Mouse (Mus musculus) myocyte (in vitro differentiated cells): ENCODE results near the gene P2ry6. TPM values are rescaled to one million over a fixed set of nuclear protein-coding genes. Genes with fewer than 3 reads are reported as not detected.

Experiments used
- H3K27me3 ChIP-seq: one replicate; pipeline ENCODE4 v1.6.1; 2011; ENCODE audit not compliant: control insufficient read depth, insufficient read depth, insufficient read length
- H3K36me3 ChIP-seq: one replicate; pipeline ENCODE4 v1.6.1; 2011; ENCODE audit not compliant: control insufficient read depth, insufficient read depth
- H3K4me2 ChIP-seq: one replicate; pipeline ENCODE4 v1.6.1; 2011; ENCODE audit warnings: low read depth, control low read depth
- H3K4me3 ChIP-seq: one replicate; pipeline ENCODE4 v1.5.1; 2011; ENCODE audit warnings: mild to moderate bottlenecking, control low read depth, moderate library complexity
- H3K79me2 ChIP-seq: one replicate; pipeline ENCODE4 v1.6.1; 2011; ENCODE audit not compliant: control insufficient read depth, insufficient read depth
- H3ac ChIP-seq: one replicate; pipeline ENCODE4 v1.6.1; 2011; ENCODE audit not compliant: control insufficient read depth, insufficient read length
- CEBPB ChIP-seq: IDR thresholded peaks from 2 replicates; pipeline ENCODE4 v1.6.1; 2011; ENCODE audit warnings: mild to moderate bottlenecking, moderate library complexity; ENCODE audit not compliant: poor library complexity, insufficient read depth, severe bottlenecking
- E2F4 ChIP-seq: IDR thresholded peaks from one replicate; pipeline ENCODE4 v1.6.1; 2011; ENCODE audit warnings: mild to moderate bottlenecking, control low read depth, moderate library complexity; ENCODE audit not compliant: insufficient read depth
- MAX ChIP-seq: IDR thresholded peaks from one replicate; pipeline ENCODE4 v1.6.1; 2011; ENCODE audit warnings: low read depth, mild to moderate bottlenecking, control low read depth
- MYOD1 ChIP-seq, 3 experiments: IDR thresholded peaks; one replicate each; pipeline ENCODE4 v1.6.1; 2011; ENCODE audit warnings: control low read depth in 2 of 3, low read depth in 2 of 3, mild to moderate bottlenecking in 2 of 3, moderate library complexity in 1 of 3; ENCODE audit not compliant: insufficient read length in 2 of 3, control insufficient read depth in 1 of 3
- MYOG ChIP-seq, 3 experiments: IDR thresholded peaks; one replicate each; pipeline ENCODE4 v1.6.1; 2011; ENCODE audit warnings: control low read depth in 2 of 3, low read depth in 2 of 3, mild to moderate bottlenecking in 2 of 3; ENCODE audit not compliant: insufficient read length in 2 of 3, control insufficient read depth in 1 of 3, insufficient read depth in 1 of 3
- POLR2A ChIP-seq: IDR thresholded peaks from one replicate; pipeline ENCODE4 v1.6.1; 2011; ENCODE audit warnings: low read depth, mild to moderate bottlenecking, control low read depth, moderate library complexity; ENCODE audit not compliant: insufficient read length
- POLR2AphosphoS2 ChIP-seq: IDR thresholded peaks from one replicate; pipeline ENCODE4 v1.6.1; 2011; ENCODE audit warnings: low read depth, control low read depth; ENCODE audit not compliant: insufficient read length
- REST ChIP-seq: IDR thresholded peaks from one replicate; pipeline ENCODE4 v1.6.1; 2011; ENCODE audit warnings: mild to moderate bottlenecking, control low read depth, moderate library complexity; ENCODE audit not compliant: insufficient read depth, insufficient read length
- SRF ChIP-seq: IDR thresholded peaks from one replicate; pipeline ENCODE4 v1.6.1; 2011; ENCODE audit warnings: low read depth; ENCODE audit not compliant: control insufficient read depth, insufficient read length
- TCF12 ChIP-seq: IDR thresholded peaks from one replicate; pipeline ENCODE4 v1.6.1; 2011; ENCODE audit warnings: mild to moderate bottlenecking, control low read depth; ENCODE audit not compliant: poor library complexity, insufficient read depth, severe bottlenecking
- TCF3 ChIP-seq: IDR thresholded peaks from one replicate; pipeline ENCODE4 v1.6.1; 2011; ENCODE audit warnings: low read depth, control low read depth; ENCODE audit not compliant: insufficient read length
- USF1 ChIP-seq: IDR thresholded peaks from one replicate; pipeline ENCODE4 v1.6.1; 2011; ENCODE audit warnings: low read depth, mild to moderate bottlenecking, control low read depth, moderate library complexity
- polyA plus RNA-seq: library from polyadenylated mRNA; unstranded; fragments of >200 nt; fragmentation: generic; extraction: Trizol; gene quantifications from one replicate; pipeline ENCODE4 v1.2.1, GENCODE M21; 2012; ENCODE audit warnings: missing spikeins

P2ry6 gene
- polyA plus RNA-seq, 1 experiment, result 0.13 TPM

- H3K36me3 ChIP-seq, result no peaks in the 10 kb centered on the region
- TF ChIP-seq USF1, result no peak
- no peak for TF ChIP-seq MAX
- no peak for TF ChIP-seq TCF3
- TF ChIP-seq E2F4, result no peak
- no peak for TF ChIP-seq MYOD1 (IDR thresholded peaks at IDR 0.05; ENCODE audit: control insufficient read depth in 1 of 3, insufficient read length in 2 of 3, low read depth in 2 of 3)
- no peak for TF ChIP-seq MYOG (IDR thresholded peaks at IDR 0.05; ENCODE audit: control insufficient read depth in 1 of 3, insufficient read depth in 1 of 3, insufficient read length in 2 of 3, low read depth in 2 of 3)
- TF ChIP-seq TCF12, result no peak
- no peaks in the 10 kb centered on the region for H3K79me2 ChIP-seq
- no peak overlapping the region for H3K4me2 ChIP-seq
- H3ac ChIP-seq, result no peak overlapping the region
- H3K27me3 ChIP-seq, result no peaks in the 10 kb centered on the region
- no peak overlapping the region for H3K4me3 ChIP-seq
Observed at GRCm38 (mm10) chr7:100967850-100968249, 6.6 kb downstream of the P2ry6 start.

DNA sequence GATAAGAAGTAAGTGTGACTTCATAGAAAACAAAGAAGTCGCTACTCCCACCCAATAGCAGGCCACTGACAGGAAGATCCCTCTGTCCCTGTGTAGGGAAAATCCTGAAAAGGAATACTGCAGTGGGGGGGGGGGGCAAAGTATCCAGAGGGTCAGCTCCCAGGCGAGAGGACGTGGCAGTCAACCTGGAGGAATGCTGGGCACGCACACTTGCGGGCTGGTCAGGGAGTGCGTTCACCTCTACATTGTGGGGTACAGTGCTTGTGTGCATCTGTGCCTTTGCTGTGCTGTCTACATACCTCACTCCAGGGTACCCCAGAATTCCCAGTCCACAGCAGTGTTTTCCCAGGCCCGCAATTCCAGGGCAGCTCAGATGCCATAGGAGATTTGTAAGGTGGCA, 8.4 kb downstream of the P2ry6 start:
- H3ac ChIP-seq, result no peak overlapping the region
- H3K4me3 ChIP-seq, result no peak overlapping the region
- H3K79me2 ChIP-seq, result no peaks in the 10 kb centered on the region
- no peaks in the 10 kb centered on the region for H3K27me3 ChIP-seq
- TF ChIP-seq SRF (no peak), POLR2A (no peak), USF1 (no peak), TCF12 (no peak), REST (no peak), TCF3 (no peak), POLR2AphosphoS2 (no peak), E2F4 (no peak), CEBPB (no peak), MYOD1 (IDR thresholded peaks at IDR 0.05; ENCODE audit: control insufficient read depth in 1 of 3, insufficient read length in 2 of 3, low read depth in 2 of 3) (no peak), MAX (no peak), MYOG (IDR thresholded peaks at IDR 0.05; ENCODE audit: control insufficient read depth in 1 of 3, insufficient read depth in 1 of 3, insufficient read length in 2 of 3, low read depth in 2 of 3) (no peak)
- H3K36me3 ChIP-seq, result no peaks in the 10 kb centered on the region
- H3K4me2 ChIP-seq, result no peak overlapping the region

DNA sequence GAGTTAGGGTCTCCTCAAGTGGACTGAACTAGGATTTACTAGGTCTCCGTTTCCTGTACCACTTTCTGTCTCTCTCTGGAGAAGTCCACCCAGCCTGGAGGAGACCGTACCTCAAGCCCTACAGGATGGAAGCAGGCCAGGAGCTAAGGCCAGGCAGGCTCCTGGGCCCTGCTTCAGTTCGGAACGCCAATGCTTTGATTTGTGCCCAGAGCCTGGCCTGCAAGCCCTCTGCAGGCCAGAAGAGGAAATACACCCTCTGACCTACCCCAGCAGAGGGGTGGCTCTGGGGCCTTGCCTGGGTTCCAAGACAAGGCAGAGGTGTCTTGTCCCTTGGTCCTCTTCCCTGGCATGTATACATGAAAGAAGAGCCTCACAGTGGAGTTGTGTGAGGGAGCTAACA, 9.4 kb downstream of the P2ry6 start:
- Histone ChIP-seq H3K27me3 (no peaks in the 10 kb centered on the region), H3K79me2 (no peaks in the 10 kb centered on the region), H3K4me3 (no peak overlapping the region), H3K36me3 (no peaks in the 10 kb centered on the region), H3K4me2 (no peak overlapping the region), H3ac (no peak overlapping the region)
- TF ChIP-seq E2F4 (no peak), CEBPB (no peak), REST (no peak), MAX (no peak), SRF (no peak), USF1 (no peak), TCF12 (no peak), TCF3 (no peak), POLR2AphosphoS2 (no peak), MYOD1 (IDR thresholded peaks at IDR 0.05; ENCODE audit: control insufficient read depth in 1 of 3, insufficient read length in 2 of 3, low read depth in 2 of 3) (no peak), POLR2A (no peak), MYOG (IDR thresholded peaks at IDR 0.05; ENCODE audit: control insufficient read depth in 1 of 3, insufficient read depth in 1 of 3, insufficient read length in 2 of 3, low read depth in 2 of 3) (no peak)

GRCm38 (mm10) chr7:100964242-100964641, 10.2 kb downstream of the P2ry6 start:
- Histone ChIP-seq H3K79me2 (no peaks in the 10 kb centered on the region), H3K4me3 (no peak overlapping the region), H3ac (no peak overlapping the region), H3K36me3 (no peaks in the 10 kb centered on the region), H3K27me3 (no peaks in the 10 kb centered on the region), H3K4me2 (no peak overlapping the region)
- TF ChIP-seq TCF12, result no peak
- TF ChIP-seq MYOG (IDR thresholded peaks at IDR 0.05; ENCODE audit: control insufficient read depth in 1 of 3, insufficient read depth in 1 of 3, insufficient read length in 2 of 3, low read depth in 2 of 3), result no peak
- TF ChIP-seq MAX, result no peak
- no peak for TF ChIP-seq E2F4
- TF ChIP-seq USF1, result no peak
- no peak for TF ChIP-seq REST
- TF ChIP-seq MYOD1 (IDR thresholded peaks at IDR 0.05; ENCODE audit: control insufficient read depth in 1 of 3, insufficient read length in 2 of 3, low read depth in 2 of 3), result no peak
- TF ChIP-seq POLR2A, result no peak
- TF ChIP-seq TCF3, result no peak
- no peak for TF ChIP-seq SRF
- TF ChIP-seq POLR2AphosphoS2, result no peak
- no peak for TF ChIP-seq CEBPB

- TF ChIP-seq USF1, result no peak
- no peak for TF ChIP-seq MYOG (IDR thresholded peaks at IDR 0.05; ENCODE audit: control insufficient read depth in 1 of 3, insufficient read depth in 1 of 3, insufficient read length in 2 of 3, low read depth in 2 of 3)
- TF ChIP-seq MAX, result no peak
- no peaks in the 10 kb centered on the region for H3K27me3 ChIP-seq
- no peak overlapping the region for H3K4me2 ChIP-seq
- H3K79me2 ChIP-seq, result no peaks in the 10 kb centered on the region
- H3ac ChIP-seq, result no peak overlapping the region
- H3K36me3 ChIP-seq, result no peaks in the 10 kb centered on the region
- H3K4me3 ChIP-seq, result no peak overlapping the region
Observed at GRCm38 (mm10) chr7:100963381-100963780, 11.1 kb downstream of the P2ry6 start.
